In the genomic region with DNA sequence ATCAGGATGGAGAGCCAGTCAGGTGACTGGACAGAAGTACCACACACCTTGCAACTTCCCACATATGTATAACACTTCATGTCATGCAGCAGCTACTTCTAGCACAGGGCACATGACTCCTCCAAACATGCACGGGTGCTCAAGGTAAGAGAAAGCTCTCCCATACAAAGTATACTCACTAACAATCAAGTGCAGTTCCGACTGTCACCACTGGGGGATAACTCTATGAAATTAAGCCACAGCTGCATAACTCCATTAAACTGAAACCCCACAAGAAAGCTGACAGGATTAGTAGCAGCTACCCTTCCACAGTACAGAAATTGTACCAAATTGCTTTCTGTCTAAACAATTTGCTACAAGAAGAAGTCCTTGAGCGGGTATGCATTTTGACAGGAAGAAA, we compare ENCODE assay signal across 9 mouse cellular contexts.
DNase-seq lines count a peak whose midpoint lies in the region; ATAC-seq and TF ChIP-seq lines count a peak whose summit lies in the region.
"Had no signal": no experiment of that assay in that cellular context is flagged by ENCODE, and none has a peak within 500 bp of the region (broad histone marks: within the 10 kb centered on the region; RNA-seq: fewer than 3 reads in every experiment).

No protein-coding gene starts in this region.

- no peak for ATAC-seq in kidney, embryonic 15.5 days (replicated peaks; ENCODE audit: low FRiP score)

- no peak for TF ChIP-seq CTCF in thymus, adult 2 months (IDR thresholded peaks at IDR 0.05; ENCODE audit: borderline replicate concordance, control insufficient read depth, extremely low read depth, insufficient read depth, low read length, poor library complexity)

- no peaks in the 10 kb centered on the region for H3K4me1 ChIP-seq in kidney, embryonic 15.5 days
- H3K4me1 ChIP-seq in thymus, adult 2 months (replicated peaks; ENCODE audit: control insufficient read depth, insufficient read depth, low read length) = no peaks in the 10 kb centered on the region
- peaks cover 9% of the 10 kb centered on the region; the same call in 1 of the 2 replicates for H3K4me1 ChIP-seq in limb, embryonic 10.5 days

- H3K4me3 ChIP-seq in kidney, embryonic 15.5 days (replicated peaks) = no peak overlapping the region
- no peak overlapping the region for H3K4me3 ChIP-seq in thymus, adult 2 months (ENCODE audit: control insufficient read depth, insufficient read depth, low read length)
- H3K4me3 ChIP-seq in limb, embryonic 10.5 days = no peak overlapping the region
- H3K4me3 ChIP-seq: heart, embryonic 13.5 days had no signal

- TF ChIP-seq POLR2A in thymus, adult 2 months (IDR thresholded peaks at IDR 0.05; ENCODE audit: control insufficient read depth, extremely low read depth, insufficient read depth, low read length, poor library complexity) = no peak

- peaks cover 37% of the 10 kb centered on the region for H3K36me3 ChIP-seq in kidney, embryonic 15.5 days
- H3K36me3 ChIP-seq in thymus, adult 2 months (ENCODE audit: control insufficient read depth, insufficient read depth, low read length) = no peaks in the 10 kb centered on the region
- H3K36me3 ChIP-seq in limb, embryonic 10.5 days = peaks cover 44% of the 10 kb centered on the region

- no peaks in the 10 kb centered on the region for H3K9me3 ChIP-seq in kidney, embryonic 15.5 days (replicated peaks)
- no peaks in the 10 kb centered on the region for H3K9me3 ChIP-seq in limb, embryonic 10.5 days (replicated peaks)

- WGBS in kidney, embryonic 15.5 days = 92% methylated on average over 3 of the region's 3 CpGs
- WGBS in thymus, adult 2 months = 92% methylated on average over 3 of the region's 3 CpGs
- 95% methylated on average over 3 of the region's 3 CpGs for WGBS in limb, embryonic 10.5 days

- peak; percentile 26 for DNase-seq in adrenal gland, adult 2 months
- no peak for DNase-seq in adrenal gland, postnatal 4 days (ENCODE audit: low spot score in 2 of 2)
- DNase-seq in kidney, adult 18-20 months = peak; percentile 22
- DNase-seq in thymus, adult 2 months = peak; percentile 47
- no peak for DNase-seq in thymus, adult 18-20 months
- DNase-seq in spleen, adult 12 weeks (ENCODE audit: low spot score) = no peak
- no peak for DNase-seq in limb, embryonic 10.5 days (ENCODE audit: low spot score)

- H3K9ac ChIP-seq in kidney, embryonic 15.5 days = no peak overlapping the region
- H3K9ac ChIP-seq: heart, embryonic 13.5 days had no signal

- H3K27ac ChIP-seq in kidney, embryonic 15.5 days = no peak overlapping the region
- H3K27ac ChIP-seq in thymus, adult 2 months (ENCODE audit: control insufficient read depth, insufficient read depth, low read length) = no peak overlapping the region
- H3K27ac ChIP-seq in limb, embryonic 10.5 days = no peak overlapping the region
- H3K27ac ChIP-seq: heart, embryonic 13.5 days had no signal

- H3K27me3 ChIP-seq in kidney, embryonic 15.5 days = no peaks in the 10 kb centered on the region
- H3K27me3 ChIP-seq in thymus, adult 2 months (ENCODE audit: control insufficient read depth, insufficient read depth, low read length) = no peaks in the 10 kb centered on the region
- H3K27me3 ChIP-seq in limb, embryonic 10.5 days (ENCODE audit: low read depth, poor library complexity, severe bottlenecking) = no peaks in the 10 kb centered on the region
- H3K27me3 ChIP-seq: heart, embryonic 13.5 days had no signal

- no peak overlapping the region for H3K4me2 ChIP-seq in kidney, embryonic 15.5 days
- H3K4me2 ChIP-seq: heart, embryonic 13.5 days had no signal

Comparison
In these comparisons a context has a peak if more than half of its experiments do, and no peak if none do; other contexts are left out.
1. DNase-seq: peak in adrenal gland, adult 2 months (single experiment), kidney, adult 18-20 months (single experiment) and thymus, adult 2 months (single experiment); none in adrenal gland, postnatal 4 days (0 of 2), thymus, adult 18-20 months (0 of 2), spleen, adult 12 weeks (single experiment) and limb, embryonic 10.5 days (single experiment).